Mouse (Mus musculus): Measurements from ENCODE around the gene Nmrk2.

DNA sequence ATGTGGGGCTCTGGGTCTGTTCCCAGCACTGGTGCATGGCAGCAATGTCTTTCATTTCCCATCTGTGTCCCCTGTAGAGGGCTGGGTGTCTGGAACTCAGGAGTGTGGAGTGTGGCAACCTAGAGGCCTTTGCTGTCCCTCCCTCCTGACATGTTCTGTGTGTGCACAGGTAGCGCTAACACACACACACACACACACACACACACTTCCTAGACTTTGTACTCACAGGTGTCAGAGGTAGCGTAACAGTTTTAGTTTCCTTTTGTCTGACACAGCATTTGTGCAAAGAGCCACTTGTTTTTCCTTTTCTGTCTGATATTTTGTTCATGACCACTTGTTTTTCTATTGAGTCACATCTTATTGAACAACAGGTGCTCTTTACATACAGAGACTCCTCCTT lies 46.0 kb upstream of the Nmrk2 start:
- TF ChIP-seq POLR2A (IDR thresholded peaks at IDR 0.05; ENCODE audit: control insufficient read depth, extremely low read depth, insufficient read depth, low read length, poor library complexity): no peak
- no peak for TF ChIP-seq CTCF (IDR thresholded peaks at IDR 0.05; ENCODE audit: borderline replicate concordance, control insufficient read depth, extremely low read depth, insufficient read depth, low read length, poor library complexity)

Measured in thymus, adult 2 months (tissue).